Mouse (Mus musculus): ENCODE measurements at regions not wholly inside any gene's neighbourhood (a gene's known extent, or its start where the extent isn't known, plus 50 kb on each side); places are given as distances from the start of the nearest gene placed in this dataset.
"Not testable (repeated sequence)": the region's sequence is repeated elsewhere in the genome, so short reads cannot be mapped to it uniquely, and the experiment has no call there.

- H3K27me3 ChIP-seq (ENCODE audit: control insufficient read depth, insufficient read depth, low read length), result no peaks in the 10 kb centered on the region
- WGBS, result 47% methylated on average over 3 of the region's 3 CpGs
- no peaks in the 10 kb centered on the region for H3K9me3 ChIP-seq (replicated peaks; ENCODE audit: control insufficient read depth, low read length)
- H3K4me3 ChIP-seq (ENCODE audit: low read depth, low read length), result no peak overlapping the region
- H3K27ac ChIP-seq (replicated peaks; ENCODE audit: low read depth, low read length), result no peak overlapping the region
- H3K9ac ChIP-seq (replicated peaks; ENCODE audit: low read length), result no peak overlapping the region
- no peaks in the 10 kb centered on the region for H3K36me3 ChIP-seq (replicated peaks; ENCODE audit: control insufficient read depth, insufficient read depth, low read depth, low read length)
- peak; percentile 1 for DNase-seq (ENCODE audit: low spot score)
- no peaks in the 10 kb centered on the region for H3K4me1 ChIP-seq (ENCODE audit: control insufficient read depth, insufficient read depth, low read length)
- no peak overlapping the region for H3K4me2 ChIP-seq (ENCODE audit: low read depth, low read length)
- ATAC-seq (replicated peaks; ENCODE audit: insufficient number of reproducible peaks, low FRiP score, low TSS enrichment, low read depth), result no peak
Observed at GRCm38 (mm10) chr6:74966046-74966445, 1496.6 kb upstream of the 4931417E11Rik start.

- no peaks in the 10 kb centered on the region for H3K27me3 ChIP-seq (ENCODE audit: control insufficient read depth, insufficient read depth, low read length)
- no peaks in the 10 kb centered on the region for H3K4me1 ChIP-seq (ENCODE audit: control insufficient read depth, insufficient read depth, low read length)
- H3K36me3 ChIP-seq (replicated peaks; ENCODE audit: control insufficient read depth, insufficient read depth, low read depth, low read length), result no peaks in the 10 kb centered on the region
- H3K9ac ChIP-seq (replicated peaks; ENCODE audit: low read length), result no peak overlapping the region
- H3K4me2 ChIP-seq (ENCODE audit: low read depth, low read length), result no peak overlapping the region
- WGBS, result 57% methylated on average over 2 of the region's 2 CpGs
- no peak overlapping the region for H3K27ac ChIP-seq (replicated peaks; ENCODE audit: low read depth, low read length)
- no peak overlapping the region for H3K4me3 ChIP-seq (ENCODE audit: low read depth, low read length)
- ATAC-seq (replicated peaks; ENCODE audit: insufficient number of reproducible peaks, low FRiP score, low TSS enrichment, low read depth) (no peak), DNase-seq (ENCODE audit: low spot score) (no peak)
- H3K9me3 ChIP-seq (replicated peaks; ENCODE audit: control insufficient read depth, low read length), result no peaks in the 10 kb centered on the region
Observed at GRCm38 (mm10) chr6:74928485-74928884, 1459.0 kb upstream of the 4931417E11Rik start.

GRCm38 (mm10) chr6:74903551-74903950, 1434.1 kb upstream of the 4931417E11Rik start:
- no peaks in the 10 kb centered on the region for H3K9me3 ChIP-seq (replicated peaks; ENCODE audit: control insufficient read depth, low read length)
- H3K9ac ChIP-seq (replicated peaks; ENCODE audit: low read length), result no peak overlapping the region
- no peak overlapping the region for H3K4me3 ChIP-seq (ENCODE audit: low read depth, low read length)
- H3K27ac ChIP-seq (replicated peaks; ENCODE audit: low read depth, low read length), result no peak overlapping the region
- DNase-seq (ENCODE audit: low spot score) (no peak), ATAC-seq (replicated peaks; ENCODE audit: insufficient number of reproducible peaks, low FRiP score, low TSS enrichment, low read depth) (no peak)
- H3K27me3 ChIP-seq (ENCODE audit: control insufficient read depth, insufficient read depth, low read length), result no peaks in the 10 kb centered on the region
- no peaks in the 10 kb centered on the region for H3K36me3 ChIP-seq (replicated peaks; ENCODE audit: control insufficient read depth, insufficient read depth, low read depth, low read length)
- WGBS, result 88% methylated on average over 2 of the region's 2 CpGs
- H3K4me2 ChIP-seq (ENCODE audit: low read depth, low read length), result no peak overlapping the region
- no peaks in the 10 kb centered on the region for H3K4me1 ChIP-seq (ENCODE audit: control insufficient read depth, insufficient read depth, low read length)

- Histone ChIP-seq H3K9ac (replicated peaks; ENCODE audit: low read length) (no peak overlapping the region), H3K4me3 (ENCODE audit: low read depth, low read length) (no peak overlapping the region), H3K27ac (replicated peaks; ENCODE audit: low read depth, low read length) (no peak overlapping the region), H3K27me3 (ENCODE audit: control insufficient read depth, insufficient read depth, low read length) (no peaks in the 10 kb centered on the region), H3K4me1 (ENCODE audit: control insufficient read depth, insufficient read depth, low read length) (no peaks in the 10 kb centered on the region), H3K4me2 (ENCODE audit: low read depth, low read length) (no peak overlapping the region), H3K36me3 (replicated peaks; ENCODE audit: control insufficient read depth, insufficient read depth, low read depth, low read length) (no peaks in the 10 kb centered on the region), H3K9me3 (replicated peaks; ENCODE audit: control insufficient read depth, low read length) (no peaks in the 10 kb centered on the region)
- WGBS, result 76% methylated on average over 8 of the region's 8 CpGs
- no peak for ATAC-seq (replicated peaks; ENCODE audit: insufficient number of reproducible peaks, low FRiP score, low TSS enrichment, low read depth)
- no peak for DNase-seq (ENCODE audit: low spot score)
Observed at GRCm38 (mm10) chr6:74870626-74871320, 1401.3 kb upstream of the 4931417E11Rik start.

- not testable (repeated sequence) for H3K27ac ChIP-seq (replicated peaks; ENCODE audit: low read depth, low read length); H3K36me3 ChIP-seq (replicated peaks; ENCODE audit: control insufficient read depth, insufficient read depth, low read depth, low read length); ATAC-seq (replicated peaks; ENCODE audit: insufficient number of reproducible peaks, low FRiP score, low TSS enrichment, low read depth); H3K4me3 ChIP-seq (ENCODE audit: low read depth, low read length); H3K4me2 ChIP-seq (ENCODE audit: low read depth, low read length); H3K9me3 ChIP-seq (replicated peaks; ENCODE audit: control insufficient read depth, low read length); H3K4me1 ChIP-seq (ENCODE audit: control insufficient read depth, insufficient read depth, low read length); H3K9ac ChIP-seq (replicated peaks; ENCODE audit: low read length); DNase-seq (ENCODE audit: low spot score); H3K27me3 ChIP-seq (ENCODE audit: control insufficient read depth, insufficient read depth, low read length)
- WGBS, result 80% methylated on average over 2 of the region's 2 CpGs
Observed at GRCm38 (mm10) chr6:74820696-74821095, 1351.2 kb upstream of the 4931417E11Rik start.

All from embryonic facial prominence, embryonic 11.5 days (tissue).